Mouse (Mus musculus) kidney, embryonic 14.5 days (tissue): Measurements from ENCODE around the gene 9030612E09Rik. TPM values are rescaled to one million over a fixed set of nuclear protein-coding genes. Genes with fewer than 3 reads are reported as not detected.

ENCODE experiments used
- ATAC-seq: fragments of 200-750 bp; cut with Nextera tagmentation; 2 replicates; pipeline ENCODE4 v1.8.0; 2017; ENCODE audit warnings: moderate number of reproducible peaks, mild to moderate bottlenecking, moderate TSS enrichment, moderate library complexity; ENCODE audit not compliant: low FRiP score, low TSS enrichment
- H3K27ac ChIP-seq: fragments of 300-500 bp; sonication (generic); 2 replicates; pipeline ENCODE4 v1.5.1; 2014; ENCODE audit warnings: low read depth, mild to moderate bottlenecking, low read length, moderate library complexity, mixed read lengths
- H3K27me3 ChIP-seq: fragments of 300-500 bp; sonication (generic); 2 replicates; pipeline ENCODE4 v1.6.1; 2014; ENCODE audit warnings: mild to moderate bottlenecking, low read length; ENCODE audit not compliant: control insufficient read depth, insufficient read depth
- H3K36me3 ChIP-seq: fragments of 300-500 bp; sonication (generic); 2 replicates; pipeline ENCODE4 v1.6.1; 2014; ENCODE audit warnings: low read length, mixed read lengths; ENCODE audit not compliant: control insufficient read depth, insufficient read depth
- H3K4me1 ChIP-seq: fragments of 300-500 bp; sonication (generic); 2 replicates; pipeline ENCODE4 v1.6.1; 2014; ENCODE audit warnings: low read length, mixed read lengths; ENCODE audit not compliant: control insufficient read depth, insufficient read depth
- H3K4me2 ChIP-seq: fragments of 300-500 bp; sonication (generic); replicated peaks from 2 replicates; pipeline ENCODE4 v1.6.1; 2014; ENCODE audit warnings: low read depth, mild to moderate bottlenecking, low read length
- H3K4me3 ChIP-seq: fragments of 300-500 bp; sonication (generic); 2 replicates; pipeline ENCODE4 v1.5.1; 2014; ENCODE audit warnings: mild to moderate bottlenecking, low read length
- H3K9ac ChIP-seq: fragments of 300-500 bp; sonication (generic); 2 replicates; pipeline ENCODE4 v1.6.1; 2014; ENCODE audit warnings: low read depth, mild to moderate bottlenecking, low read length, moderate library complexity
- H3K9me3 ChIP-seq: fragments of 300-500 bp; sonication (generic); 2 replicates; pipeline ENCODE4 v1.6.1; 2016; ENCODE audit warnings: low read length; ENCODE audit not compliant: control insufficient read depth
- WGBS: fragments of 180-500 bp; shearing (Covaris S2); extraction: QIAGEN DNeasy Blood & Tissue Kit; methylation state at CpG from one replicate; pipeline ENCODE4 v1.1.7; 2014; 5-methylcytosine and 5-hydroxymethylcytosine counted together
- polyA plus RNA-seq: library from polyadenylated mRNA; unstranded; fragments of >200 nt; fragmentation: Nextera tagmentation; extraction: Ambion mirVana; gene quantifications from 2 replicates; pipeline ENCODE4 v1.2.1, GENCODE M21; 2014

The 9030612E09Rik gene
- polyA plus RNA-seq, 1 experiment from 2014 or later, result 1.6 TPM

DNA sequence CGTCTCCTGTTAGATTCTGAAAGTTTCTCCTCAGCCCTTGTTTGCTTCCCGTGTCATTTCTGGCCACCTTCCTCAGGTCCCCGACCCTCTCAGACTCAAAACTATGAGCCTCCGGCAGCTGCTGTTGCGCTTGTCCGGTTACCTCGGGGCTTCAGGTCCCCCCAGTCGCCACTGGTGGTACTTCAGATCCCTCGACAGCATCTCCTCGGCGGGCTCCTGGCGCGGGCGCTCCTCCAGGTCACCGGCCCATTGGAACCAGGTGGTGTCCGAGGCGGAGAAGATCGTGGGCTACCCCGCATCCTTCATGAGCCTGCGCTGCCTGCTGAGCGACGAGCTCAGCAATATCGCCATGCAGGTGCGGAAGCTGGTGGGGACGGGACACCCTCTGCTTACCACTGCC is 47.2 kb downstream of the 9030612E09Rik start:
- WGBS, result 0% methylated on average over 25 of the region's 25 CpGs
- Histone ChIP-seq H3K4me1 (0 out of 2 replicates have a peak, but pooled peaks cover 3% of the 10 kb centered on the region), H3K9me3 (no peaks in the 10 kb centered on the region), H3K4me3 (peak overlapping the region; percentile 88), H3K27me3 (no peaks in the 10 kb centered on the region), H3K9ac (peak overlapping the region; percentile 96), H3K36me3 (no peaks in the 10 kb centered on the region), H3K27ac (peak overlapping the region; percentile 68), H3K4me2 (peak overlapping the region; percentile 66)
- ATAC-seq, result peak; percentile 66

- H3K27ac ChIP-seq, result no peak overlapping the region
- H3K9me3 ChIP-seq, result no peaks in the 10 kb centered on the region
- ATAC-seq, result no peak
- H3K4me2 ChIP-seq, result no peak overlapping the region
- no peak overlapping the region for H3K4me3 ChIP-seq
- WGBS, result 94% methylated on average over 2 of the region's 2 CpGs
- H3K9ac ChIP-seq, result no peak overlapping the region
- H3K27me3 ChIP-seq, result no peaks in the 10 kb centered on the region
- H3K36me3 ChIP-seq, result no peaks in the 10 kb centered on the region
- 0 out of 2 replicates have a peak, but pooled peaks cover 3% of the 10 kb centered on the region for H3K4me1 ChIP-seq
Measured at GRCm38 (mm10) chr10:43223391-43223790, 48.9 kb downstream of the 9030612E09Rik start.

Other genes starting within 250 kb of the 9030612E09Rik start
- gene Sobp, start 174 bp upstream of the 9030612E09Rik start, polyA plus RNA-seq, result 3.9 and 4.0 TPM in 2 replicates
- 12.5 and 17.6 TPM in 2 replicates for gene Pdss2, start 46.8 kb downstream of the 9030612E09Rik start, polyA plus RNA-seq